8 mouse cellular contexts compared by ENCODE assay signal in the genomic region with DNA sequence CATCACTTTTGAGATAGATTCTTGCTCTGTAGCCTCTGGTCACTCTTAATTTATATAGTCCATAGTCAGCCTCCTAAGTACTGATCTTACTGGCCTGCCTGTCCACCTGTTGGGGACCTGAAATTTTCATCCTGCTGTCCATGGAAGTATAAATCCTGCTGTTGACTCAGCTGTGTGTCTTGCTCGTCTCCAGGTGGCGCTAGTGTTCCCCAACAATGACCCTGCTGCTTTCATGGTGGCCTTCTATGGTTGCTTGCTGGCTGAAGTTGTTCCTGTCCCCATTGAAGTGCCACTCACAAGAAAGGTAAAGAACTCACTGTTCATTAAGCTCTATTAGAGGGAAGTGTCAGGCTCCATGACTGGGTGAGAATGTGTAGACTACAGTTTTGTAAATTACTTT.
DNase-seq lines count a peak whose midpoint lies in the region; ATAC-seq lines count a peak whose summit lies in the region.

No protein-coding gene starts in this region.

- intact Hi-C loops in left cerebral cortex, postnatal 25 days (cut with DNase I): loop anchor here (5.0 kb wide), 1 partner anchor 284 kb away; no protein-coding TSS in a partner anchor

- no peaks in the 10 kb centered on the region for H3K9me3 ChIP-seq in liver, embryonic 11.5 days (ENCODE audit: control insufficient read depth, low read length)

- no peak for ATAC-seq in liver, embryonic 11.5 days (replicated peaks; ENCODE audit: low FRiP score)
- ATAC-seq in neutrophil, adult 5-6 weeks (ENCODE audit: extremely low read depth, insufficient number of reproducible peaks, low FRiP score, poor library complexity, severe bottlenecking): peak; percentile 61; the same call in 1 of the 2 replicates

- H3K27me3 ChIP-seq in liver, embryonic 11.5 days (replicated peaks; ENCODE audit: control insufficient read depth, insufficient read depth, low read length): no peaks in the 10 kb centered on the region

- H3K9ac ChIP-seq in liver, embryonic 11.5 days (ENCODE audit: low read depth, low read length): no peak overlapping the region

- DNase-seq in cerebellum, adult 18-20 months: peak; percentile 12 to 32
- DNase-seq in cerebellum, adult 11-12 months: no peak
- DNase-seq in liver: peak; percentile 40
- no peak for DNase-seq in liver, embryonic 11.5 days (ENCODE audit: low spot score)
- DNase-seq in adrenal gland, postnatal 14 days: peak; percentile 70
- peak; percentile 38 for DNase-seq in kidney, adult 9 months
- DNase-seq in left cerebral cortex, postnatal 25 days (ENCODE audit: low spot score in 2 of 2): no peak

- H3K4me2 ChIP-seq in liver, embryonic 11.5 days: no peak overlapping the region

- no peak overlapping the region for H3K27ac ChIP-seq in liver, embryonic 11.5 days (ENCODE audit: low read depth, low read length)

- no peaks in the 10 kb centered on the region for H3K4me1 ChIP-seq in liver, embryonic 11.5 days (replicated peaks; ENCODE audit: control insufficient read depth, insufficient read depth, low read length)

- no peaks in the 10 kb centered on the region for H3K36me3 ChIP-seq in liver, embryonic 11.5 days (ENCODE audit: control insufficient read depth, insufficient read depth, low read length)

- whole genome bisulfite sequencing in liver, embryonic 11.5 days: 18% methylated on average over 2 of the region's 2 CpGs

- H3K4me3 ChIP-seq in liver, embryonic 11.5 days (ENCODE audit: low read depth, low read length): no peak overlapping the region

Comparison
In these comparisons a context has a peak if more than half of its experiments do, and no peak if none do; other contexts are left out.
1. DNase-seq: peak in cerebellum, adult 18-20 months (2 of 2), liver (single experiment), adrenal gland, postnatal 14 days (single experiment) and kidney, adult 9 months (single experiment); none in cerebellum, adult 11-12 months (single experiment), liver, embryonic 11.5 days (single experiment) and left cerebral cortex, postnatal 25 days (0 of 2).